Mouse (Mus musculus) bone marrow, adult 2 months (tissue): ENCODE measurements around the gene Arhgap33.

Source experiments
- CTCF ChIP-seq: fragments of 200-500 bp; IDR thresholded peaks from 2 replicates; pipeline ENCODE4 v1.5.1; 2011; ENCODE audit warnings: low read length, control low read depth; ENCODE audit not compliant: control insufficient read depth, insufficient read depth
- POLR2A ChIP-seq: fragments of 200-500 bp; IDR thresholded peaks from 2 replicates; pipeline ENCODE4 v1.6.1; 2011; ENCODE audit warnings: low read depth, mild to moderate bottlenecking, control low read depth, low read length, borderline replicate concordance; ENCODE audit not compliant: control insufficient read depth

DNA sequence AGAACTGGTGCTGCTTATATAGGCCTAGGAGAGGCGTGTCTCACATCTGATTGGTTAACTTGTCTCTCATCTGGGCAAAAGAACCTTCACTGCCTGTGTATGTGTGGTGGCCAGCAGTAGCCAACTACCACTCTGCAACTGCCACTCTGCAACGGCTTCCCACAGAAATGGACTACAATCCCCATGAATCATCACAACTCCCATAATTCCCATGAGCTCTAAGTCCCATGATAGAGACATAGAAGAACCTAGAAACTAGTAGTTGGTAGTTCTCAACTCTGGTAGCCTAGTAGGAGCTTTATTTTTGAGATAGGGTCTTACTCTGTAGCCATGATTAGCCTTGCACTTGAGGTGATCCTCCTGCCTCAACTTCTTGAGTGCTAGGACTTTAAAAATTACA, 15.0 kb upstream of the Arhgap33 start:
- TF ChIP-seq POLR2A (no peak), CTCF (no peak)
